Mouse (Mus musculus) lung, embryonic 16.5 days (tissue): ENCODE results near the gene Cfap44. TPM values are rescaled to one million over a fixed set of nuclear protein-coding genes. Genes with fewer than 3 reads are reported as not detected.

Source experiments
- ATAC-seq: fragments of 200-750 bp; cut with Nextera tagmentation; 2 replicates; pipeline ENCODE4 v1.8.0; 2017; ENCODE audit warnings: low read depth, mild to moderate bottlenecking, moderate library complexity
- H3K27ac ChIP-seq: fragments of 300-500 bp; sonication (generic); 2 replicates; pipeline ENCODE4 v1.5.1; 2014; ENCODE audit warnings: mild to moderate bottlenecking, control low read depth, low read length
- H3K27me3 ChIP-seq: fragments of 300-500 bp; sonication (generic); 2 replicates; pipeline ENCODE4 v1.6.1; 2014; ENCODE audit warnings: low read depth, low read length, mixed read lengths; ENCODE audit not compliant: control insufficient read depth, insufficient read depth
- H3K36me3 ChIP-seq: fragments of 300-500 bp; sonication (generic); 2 replicates; pipeline ENCODE4 v1.6.1; 2014; ENCODE audit warnings: low read length; ENCODE audit not compliant: control insufficient read depth, insufficient read depth
- H3K4me1 ChIP-seq: fragments of 300-500 bp; sonication (generic); replicated peaks from 2 replicates; pipeline ENCODE4 v1.6.1; 2014; ENCODE audit warnings: low read length, mixed read lengths; ENCODE audit not compliant: control insufficient read depth, insufficient read depth
- H3K4me2 ChIP-seq: fragments of 300-500 bp; sonication (generic); 2 replicates; pipeline ENCODE4 v1.6.1; 2014; ENCODE audit warnings: low read depth, low read length, control low read depth
- H3K4me3 ChIP-seq: fragments of 300-500 bp; sonication (generic); 2 replicates; pipeline ENCODE4 v1.5.1; 2014; ENCODE audit warnings: mild to moderate bottlenecking, low read length, control low read depth
- H3K9ac ChIP-seq: fragments of 300-500 bp; sonication (generic); 2 replicates; pipeline ENCODE4 v1.6.1; 2014; ENCODE audit warnings: low read length, control low read depth
- H3K9me3 ChIP-seq: fragments of 300-500 bp; sonication (generic); 2 replicates; pipeline ENCODE4 v1.6.1; 2016; ENCODE audit warnings: low read length; ENCODE audit not compliant: control insufficient read depth
- WGBS: fragments of 180-500 bp; shearing (Covaris S2); extraction: QIAGEN DNeasy Blood & Tissue Kit; methylation state at CpG from one replicate; pipeline ENCODE4 v1.1.7; 2014; 5-methylcytosine and 5-hydroxymethylcytosine counted together
- polyA plus RNA-seq: library from polyadenylated mRNA; unstranded; fragments of >200 nt; fragmentation: Nextera tagmentation; extraction: Ambion mirVana; gene quantifications from 2 replicates; pipeline ENCODE4 v1.2.1, GENCODE M21; 2015

Cfap44 gene
- polyA plus RNA-seq, 1 experiment from 2014 or later, result 1.6 TPM

DNA sequence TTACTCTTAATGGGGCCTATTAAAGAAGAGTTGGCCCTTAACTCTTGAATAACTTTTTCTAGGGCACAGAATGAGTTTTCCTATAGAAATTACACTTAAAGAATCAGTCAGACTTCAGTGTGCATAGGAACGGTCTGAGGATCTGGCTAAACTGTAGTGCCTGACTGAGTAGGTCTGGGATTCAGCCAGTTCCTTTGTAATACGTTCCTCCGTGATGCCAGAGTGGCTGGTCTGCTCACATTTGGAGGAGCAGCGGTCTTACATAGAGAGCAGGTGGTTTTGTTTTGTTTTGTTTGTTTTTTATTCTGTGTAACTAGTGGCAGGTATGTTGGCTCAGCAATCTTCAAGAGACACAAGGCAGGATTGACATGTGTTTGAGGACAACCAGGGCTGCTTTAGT lies 14.6 kb upstream of the Cfap44 start:
- H3K4me1 ChIP-seq, result no peaks in the 10 kb centered on the region
- H3K4me2 ChIP-seq, result no peak overlapping the region
- peaks cover 9% of the 10 kb centered on the region for H3K36me3 ChIP-seq
- no peaks in the 10 kb centered on the region for H3K27me3 ChIP-seq
- ATAC-seq, result no peak
- H3K4me3 ChIP-seq, result no peak overlapping the region
- no peak overlapping the region for H3K27ac ChIP-seq
- 61% methylated on average over 4 of the region's 4 CpGs for WGBS
- no peak overlapping the region for H3K9ac ChIP-seq
- no peaks in the 10 kb centered on the region for H3K9me3 ChIP-seq

DNA sequence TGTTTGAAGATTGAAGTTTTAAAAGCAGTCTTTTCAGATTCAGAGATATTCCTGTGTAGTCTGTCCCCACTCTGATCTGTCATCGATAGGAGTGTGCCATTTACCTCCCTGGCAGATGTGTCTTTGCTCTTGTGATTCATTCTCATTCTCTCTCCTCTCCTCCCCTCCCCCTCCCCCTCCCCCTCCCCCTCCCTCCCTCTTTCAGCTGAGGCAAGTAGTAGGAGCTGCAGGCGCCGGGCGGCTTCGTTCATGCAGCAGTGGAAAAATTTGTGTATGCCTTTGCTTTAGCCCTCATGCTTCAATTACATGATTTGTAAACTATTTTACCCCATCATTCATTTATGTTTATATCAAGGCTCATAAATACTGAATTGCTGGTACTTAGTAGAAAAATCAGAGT lies 13.0 kb upstream of the Cfap44 start:
- H3K4me3 ChIP-seq, result no peak overlapping the region
- no peak overlapping the region for H3K4me2 ChIP-seq
- H3K9ac ChIP-seq, result no peak overlapping the region
- peaks cover 9% of the 10 kb centered on the region for H3K36me3 ChIP-seq
- H3K9me3 ChIP-seq, result no peaks in the 10 kb centered on the region
- H3K27me3 ChIP-seq, result no peaks in the 10 kb centered on the region
- no peak for ATAC-seq
- 20% methylated on average over 4 of the region's 5 CpGs for WGBS
- H3K4me1 ChIP-seq, result no peaks in the 10 kb centered on the region
- H3K27ac ChIP-seq, result no peak overlapping the region

DNA sequence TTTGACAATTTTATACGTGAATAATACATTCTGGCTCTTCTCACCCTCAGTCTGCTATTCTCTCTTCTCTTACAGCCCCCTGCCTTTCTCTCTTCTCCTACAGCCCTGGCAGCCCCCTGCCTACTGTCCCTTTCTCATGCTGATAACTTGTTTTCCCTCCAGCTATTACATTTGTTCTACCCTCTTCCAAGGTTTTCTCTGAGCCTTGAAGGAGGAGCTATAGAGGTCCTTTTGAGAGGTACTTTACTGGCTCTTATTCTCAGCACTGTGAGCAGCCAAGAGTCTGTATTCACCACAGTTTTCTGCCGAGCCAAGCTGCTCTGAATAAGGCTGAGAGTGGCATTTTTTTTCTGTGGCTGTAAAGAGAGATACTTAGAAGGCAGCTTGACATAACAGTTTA lies 11.0 kb upstream of the Cfap44 start:
- H3K27ac ChIP-seq, result no peak overlapping the region
- H3K36me3 ChIP-seq, result peaks cover 12% of the 10 kb centered on the region
- no peaks in the 10 kb centered on the region for H3K27me3 ChIP-seq
- no peak for ATAC-seq
- H3K9ac ChIP-seq, result no peak overlapping the region
- H3K9me3 ChIP-seq, result no peaks in the 10 kb centered on the region
- H3K4me1 ChIP-seq, result no peaks in the 10 kb centered on the region
- WGBS, result 35% methylated on average over 2 of the region's 2 CpGs
- no peak overlapping the region for H3K4me3 ChIP-seq
- no peak overlapping the region for H3K4me2 ChIP-seq

DNA sequence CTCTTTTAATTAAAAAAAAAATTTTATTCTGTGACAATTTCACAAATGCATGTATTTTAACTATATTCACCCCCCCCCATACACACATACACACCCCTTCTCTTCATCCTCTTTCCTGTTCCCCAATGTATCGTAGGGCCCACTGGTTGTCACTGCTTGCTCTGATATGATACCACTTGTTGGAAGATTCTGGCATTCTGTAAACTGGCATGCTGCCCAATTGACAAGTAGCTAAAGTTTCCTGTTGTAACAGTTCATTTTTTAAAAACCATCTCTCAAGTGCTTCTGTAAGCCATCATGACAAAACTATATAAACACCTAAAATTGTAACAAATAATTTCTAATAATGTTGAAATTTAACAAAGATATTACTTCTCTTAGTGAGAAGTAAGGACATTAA lies 10.3 kb upstream of the Cfap44 start:
- Histone ChIP-seq H3K9me3 (no peaks in the 10 kb centered on the region), H3K4me2 (no peak overlapping the region), H3K36me3 (peaks cover 13% of the 10 kb centered on the region), H3K27ac (no peak overlapping the region), H3K27me3 (no peaks in the 10 kb centered on the region), H3K9ac (no peak overlapping the region), H3K4me1 (no peaks in the 10 kb centered on the region), H3K4me3 (no peak overlapping the region)
- ATAC-seq, result no peak
- 51% methylated on average over 1 of the region's 1 CpGs for WGBS

DNA sequence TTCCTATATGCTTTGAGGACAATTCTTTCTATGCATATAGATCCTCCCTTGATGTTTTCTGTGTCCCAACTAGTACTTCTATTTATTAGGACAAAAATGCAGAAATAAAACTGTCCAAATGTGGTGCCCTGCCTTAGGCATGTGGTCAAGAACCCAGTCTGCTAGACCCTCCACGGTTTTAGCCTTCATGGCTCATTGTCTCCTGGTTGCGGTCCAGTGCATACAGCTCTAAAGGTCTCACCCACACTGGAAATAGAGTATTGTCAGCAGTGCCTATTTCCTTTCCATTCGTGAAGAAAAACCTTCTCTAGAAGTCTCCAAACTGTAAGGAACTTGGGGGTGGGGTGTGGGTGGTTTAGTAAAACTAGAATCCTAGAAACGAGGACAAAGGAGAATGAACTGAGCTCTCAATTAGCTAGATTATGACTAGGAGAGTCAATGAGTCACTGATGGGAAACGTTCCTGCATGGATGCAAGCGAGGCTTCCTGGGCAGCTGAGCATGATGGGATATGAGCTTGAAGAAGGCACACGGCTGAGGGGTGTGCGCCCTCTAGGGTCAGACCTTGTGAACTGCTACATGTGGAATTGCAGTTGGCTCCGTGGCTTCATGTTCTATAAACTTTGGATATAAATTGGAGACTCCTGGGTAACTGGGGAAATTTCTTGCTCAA lies 2.6 kb upstream of the Cfap44 start:
- Histone ChIP-seq H3K36me3 (peaks cover 17% of the 10 kb centered on the region), H3K9ac (no peak overlapping the region), H3K4me3 (no peak overlapping the region), H3K4me1 (peaks cover 8% of the 10 kb centered on the region; the same call in 1 of the 2 replicates), H3K4me2 (no peak overlapping the region), H3K9me3 (no peaks in the 10 kb centered on the region; the same call in 1 of the 2 replicates), H3K27ac (no peak overlapping the region), H3K27me3 (no peaks in the 10 kb centered on the region)
- ATAC-seq, result no peak
- 38% methylated on average over 9 of the region's 9 CpGs for WGBS

DNA sequence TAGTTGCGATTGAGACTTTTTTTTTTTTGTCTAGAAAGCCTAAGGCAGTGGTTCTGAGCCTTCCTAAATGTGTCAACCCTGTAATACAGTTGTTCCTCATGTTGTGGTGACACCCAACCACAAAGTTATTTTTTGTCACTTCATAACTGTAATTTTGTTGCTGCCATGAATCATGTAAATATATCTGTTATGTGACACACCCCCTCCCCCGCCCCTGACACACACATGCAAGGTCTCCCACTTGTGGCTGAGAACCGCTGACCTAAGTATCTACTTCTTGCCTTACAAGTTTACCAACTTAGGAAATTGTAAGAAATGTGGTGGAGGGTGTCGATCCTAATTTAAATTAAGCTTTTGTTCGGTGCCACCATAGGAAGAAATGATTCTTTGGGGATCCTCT lies 10.3 kb downstream of the Cfap44 start:
- H3K9ac ChIP-seq, result no peak overlapping the region
- no peaks in the 10 kb centered on the region for H3K27me3 ChIP-seq
- H3K9me3 ChIP-seq, result peaks cover 3% of the 10 kb centered on the region
- no peak overlapping the region for H3K4me2 ChIP-seq
- ATAC-seq, result no peak
- H3K4me1 ChIP-seq, result no peaks in the 10 kb centered on the region
- no peak overlapping the region for H3K27ac ChIP-seq
- no peaks in the 10 kb centered on the region for H3K36me3 ChIP-seq
- no peak overlapping the region for H3K4me3 ChIP-seq
- WGBS, result 92% methylated on average over 5 of the region's 5 CpGs

DNA sequence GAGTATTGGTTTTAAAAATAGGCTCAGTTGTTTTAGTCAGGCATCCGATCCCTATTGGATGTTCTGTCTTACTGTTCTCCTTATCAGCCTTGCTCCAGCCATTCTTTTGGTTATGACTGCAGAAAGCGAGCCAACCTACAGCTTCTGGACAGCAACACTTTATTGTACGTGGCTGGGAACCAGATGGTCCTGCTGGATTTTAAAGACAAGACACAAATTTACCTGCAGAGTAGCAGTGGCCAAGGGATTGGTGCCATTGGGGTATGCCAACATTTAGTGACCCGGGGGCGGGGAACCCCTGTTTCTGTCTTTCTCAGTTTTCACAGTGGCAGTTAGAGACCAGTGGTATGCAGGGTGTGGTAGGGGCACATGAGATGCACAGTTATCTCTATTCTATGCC lies 12.6 kb downstream of the Cfap44 start:
- no peak for ATAC-seq
- H3K27me3 ChIP-seq, result no peaks in the 10 kb centered on the region
- H3K4me1 ChIP-seq, result no peaks in the 10 kb centered on the region
- no peaks in the 10 kb centered on the region for H3K36me3 ChIP-seq
- H3K9ac ChIP-seq, result no peak overlapping the region
- peaks cover 3% of the 10 kb centered on the region for H3K9me3 ChIP-seq
- no peak overlapping the region for H3K4me2 ChIP-seq
- no peak overlapping the region for H3K27ac ChIP-seq
- WGBS, result 80% methylated on average over 5 of the region's 5 CpGs
- H3K4me3 ChIP-seq, result no peak overlapping the region

DNA sequence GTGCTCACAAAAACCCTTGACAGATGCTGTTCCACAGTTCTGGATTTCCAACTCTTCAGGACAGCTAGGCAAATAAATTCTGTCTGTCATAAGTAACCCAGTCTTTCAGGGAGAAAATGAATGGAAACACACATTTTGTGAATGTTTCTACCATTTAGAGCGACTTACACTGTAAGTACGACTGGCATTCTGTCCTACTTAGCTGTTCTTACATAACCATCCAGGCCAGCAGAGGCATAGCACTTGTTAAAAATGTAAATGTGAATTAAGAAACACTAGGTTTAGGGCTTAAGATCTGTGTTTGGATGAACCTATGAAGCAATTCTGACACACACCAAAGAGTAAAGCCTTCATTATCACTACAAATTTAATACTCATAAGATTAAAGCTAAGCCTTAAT lies 13.7 kb downstream of the Cfap44 start:
- Histone ChIP-seq H3K9ac (no peak overlapping the region), H3K4me2 (no peak overlapping the region), H3K9me3 (peaks cover 3% of the 10 kb centered on the region), H3K36me3 (no peaks in the 10 kb centered on the region), H3K4me3 (no peak overlapping the region), H3K27me3 (no peaks in the 10 kb centered on the region), H3K4me1 (no peaks in the 10 kb centered on the region), H3K27ac (no peak overlapping the region)
- no peak for ATAC-seq
- 77% methylated on average over 2 of the region's 2 CpGs for WGBS

DNA sequence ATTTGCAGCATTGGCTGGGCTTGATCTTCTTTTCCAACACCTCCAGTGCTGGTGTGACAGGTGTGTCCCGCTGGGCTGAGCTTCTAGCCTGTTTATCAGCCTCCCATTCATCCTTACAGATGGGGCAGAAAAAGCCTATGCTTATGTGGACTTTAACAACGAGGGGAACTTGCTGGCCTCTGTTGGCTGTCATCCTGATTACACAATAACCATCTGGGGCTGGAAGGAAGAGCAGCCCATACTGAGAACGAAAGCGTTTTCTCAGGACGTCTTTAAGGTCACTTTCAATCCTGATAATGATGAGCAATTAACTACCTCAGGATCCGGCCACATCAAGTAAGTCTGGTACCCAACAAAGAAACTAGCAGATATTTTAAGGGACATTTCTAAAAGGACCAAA lies 15.6 kb downstream of the Cfap44 start:
- no peak for ATAC-seq
- Histone ChIP-seq H3K36me3 (no peaks in the 10 kb centered on the region), H3K27me3 (no peaks in the 10 kb centered on the region), H3K4me3 (no peak overlapping the region), H3K9me3 (no peaks in the 10 kb centered on the region), H3K4me2 (no peak overlapping the region), H3K9ac (no peak overlapping the region), H3K4me1 (no peaks in the 10 kb centered on the region), H3K27ac (no peak overlapping the region)
- 27% methylated on average over 6 of the region's 6 CpGs for WGBS

DNA sequence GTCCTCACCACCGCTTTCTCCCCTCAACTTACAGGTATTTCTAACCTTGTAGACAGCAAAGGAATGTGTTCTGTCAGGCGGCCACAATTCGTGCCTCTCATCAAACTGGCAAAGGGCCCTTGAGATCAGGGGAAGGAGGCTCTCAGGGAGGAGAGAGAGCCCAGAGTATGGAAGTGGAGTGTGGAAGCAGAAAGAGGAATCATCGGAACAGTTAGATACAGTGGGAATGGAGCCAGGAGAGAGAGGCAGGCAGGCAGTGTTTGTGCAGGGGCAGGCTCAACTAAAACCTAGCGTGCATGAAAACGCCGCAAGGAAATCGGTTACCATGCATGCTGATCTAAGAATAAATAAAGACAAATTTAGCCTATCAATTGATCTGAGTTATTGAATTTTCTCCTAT lies 23.0 kb downstream of the Cfap44 start:
- H3K4me3 ChIP-seq, result no peak overlapping the region
- no peaks in the 10 kb centered on the region for H3K9me3 ChIP-seq
- no peaks in the 10 kb centered on the region for H3K27me3 ChIP-seq
- WGBS, result 26% methylated on average over 8 of the region's 8 CpGs
- no peak overlapping the region for H3K27ac ChIP-seq
- no peaks in the 10 kb centered on the region for H3K36me3 ChIP-seq
- H3K9ac ChIP-seq, result no peak overlapping the region
- peak overlapping the region; percentile 38 for H3K4me2 ChIP-seq
- H3K4me1 ChIP-seq, result peaks cover 11% of the 10 kb centered on the region
- peak; percentile 91 for ATAC-seq
